Comparison of ENCODE assay signal across 8 mouse cellular contexts in the genomic region with DNA sequence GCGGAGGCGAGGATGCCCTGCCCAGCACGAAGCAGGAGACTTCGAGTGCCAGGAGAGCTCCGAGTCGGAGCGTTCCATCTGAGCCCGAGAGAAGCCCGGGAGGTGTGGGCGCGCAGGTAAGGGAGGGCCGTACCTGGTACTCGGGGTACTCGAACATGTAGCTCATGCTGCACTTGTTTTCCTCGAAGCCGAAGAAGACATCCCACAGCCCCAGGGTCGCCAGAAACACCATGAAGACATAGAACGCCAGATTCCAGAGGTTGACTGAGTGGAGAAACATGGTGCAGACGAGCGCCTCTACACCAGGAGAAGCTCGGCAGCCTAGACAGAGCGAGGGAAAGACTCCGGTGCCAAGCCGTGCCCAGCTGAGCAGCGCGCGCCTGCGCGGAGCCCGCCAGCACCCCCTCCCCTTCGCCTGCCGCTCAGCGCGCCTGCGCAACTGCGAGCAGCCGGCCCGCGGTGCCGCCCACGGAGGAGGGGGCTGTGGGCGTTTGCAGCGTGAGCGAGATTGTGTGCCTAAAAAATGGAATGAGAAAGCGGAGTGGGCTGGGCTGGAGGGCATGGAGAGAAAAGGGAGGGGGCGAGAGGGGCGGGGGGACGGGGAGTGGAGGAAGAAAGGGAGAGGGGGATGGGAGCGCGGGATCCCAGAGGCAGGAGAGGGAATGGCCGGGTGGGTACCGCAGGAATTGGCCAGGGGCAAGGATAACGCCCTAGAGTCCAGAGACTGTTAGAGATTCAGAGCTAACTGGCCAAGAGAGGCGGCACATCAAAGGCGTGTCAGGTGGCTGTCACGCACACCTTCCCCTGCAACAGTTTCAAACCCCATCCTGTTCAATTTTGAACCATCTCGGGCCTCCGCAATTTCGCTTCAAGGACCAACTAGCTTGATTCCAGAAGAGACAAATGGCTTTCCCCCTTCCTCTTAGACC. TPM values are rescaled to one million over a fixed set of nuclear protein-coding genes. Genes with fewer than 3 reads are reported as not detected.
DNase-seq lines count a peak whose midpoint lies in the region; ATAC-seq lines count a peak whose summit lies in the region.

A gene (minus strand): TSS at position 384 of the 929 bp plus-strand sequence.

- peaks cover 22% of the 10 kb centered on the region for H3K27me3 ChIP-seq in megakaryocyte, embryonic 14.5 days (replicated peaks)

- H3K9me3 ChIP-seq in megakaryocyte, embryonic 14.5 days, result no peaks in the 10 kb centered on the region

- H3K4me1 ChIP-seq in megakaryocyte, embryonic 14.5 days, result peaks cover 16% of the 10 kb centered on the region

- DNase-seq in ZHBTc4 (ENCODE audit: low read depth, low spot score), result peak; percentile 96
- DNase-seq in gastrocnemius, postnatal 14 days, result peak; percentile 90
- peak; percentile 78 to 90 for DNase-seq in left cerebral cortex, adult 9 months (ENCODE audit: low spot score in 2 of 2)
- DNase-seq in right cerebral cortex, adult 2 months (ENCODE audit: low spot score in 2 of 2), result peak; percentile 89 to 91
- peak; percentile 44 for DNase-seq in urinary bladder, postnatal 10 days (ENCODE audit: low spot score)

- ATAC-seq in common myeloid progenitor, adult 5-6 weeks (replicated peaks; ENCODE audit: low read depth, poor library complexity, severe bottlenecking), result peak; percentile 95
- peak; percentile 81 for ATAC-seq in inflammation-experienced regulatory T-cells, adult 6 months

- intact Hi-C loops in gastrocnemius, postnatal 14 days (cut with DNase I; ENCODE audit: low total_unique reads), result no loop called here

- H3K4me3 ChIP-seq in megakaryocyte, embryonic 14.5 days (replicated peaks), result peak within 1 kb of the TSS; percentile 93

- H3K36me3 ChIP-seq in megakaryocyte, embryonic 14.5 days (replicated peaks; ENCODE audit: low read length), result no peaks in the 10 kb centered on the region

RNA-seq across cellular contexts. Expression of the gene that starts here (rescaled TPM):
- 0.05 and 0.14 TPM in 2 replicates for total RNA-seq in common myeloid progenitor, adult 5-6 weeks (2017)
- 1 to 10 TPM; 3.8 to 4.8 TPM for total RNA-seq in gastrocnemius, postnatal 14 days (2021)
- polyA plus RNA-seq in inflammation-experienced regulatory T-cells, adult 6 months (2017; shearing (Covaris generic)), result 10 to 100 TPM in 1 of 3 experiments, 1 to 10 TPM in 2; 8.0 to 14.7 (median 9.6) TPM
- polyA plus RNA-seq in megakaryocyte, embryonic 14.5 days (2012; ENCODE audit: insufficient read depth, low replicate concordance), result 0.01 TPM in 1 of 2 replicates, not detected in the other

Comparison
In these comparisons a context has a peak if more than half of its experiments do, and no peak if none do; other contexts are left out.
1. Peak in every context shown above with its lines: DNase-seq, ATAC-seq and H3K4me3 ChIP-seq.
2. Peak in ATAC-seq in common myeloid progenitor, adult 5-6 weeks; RNA of the gene not detected or under 1 TPM.
3. DNase-seq: peak in every context shown above with its lines; median percentile 96 in ZHBTc4; 90 in gastrocnemius, postnatal 14 days; 90 in right cerebral cortex, adult 2 months; 84 in left cerebral cortex, adult 9 months; 44 in urinary bladder, postnatal 10 days.